Mouse (Mus musculus): ENCODE results near the gene Btf3l4.
A peak's percentile ranks its signal among the peaks of the same experiment; 100 is the strongest.

Btf3l4 gene

DNA sequence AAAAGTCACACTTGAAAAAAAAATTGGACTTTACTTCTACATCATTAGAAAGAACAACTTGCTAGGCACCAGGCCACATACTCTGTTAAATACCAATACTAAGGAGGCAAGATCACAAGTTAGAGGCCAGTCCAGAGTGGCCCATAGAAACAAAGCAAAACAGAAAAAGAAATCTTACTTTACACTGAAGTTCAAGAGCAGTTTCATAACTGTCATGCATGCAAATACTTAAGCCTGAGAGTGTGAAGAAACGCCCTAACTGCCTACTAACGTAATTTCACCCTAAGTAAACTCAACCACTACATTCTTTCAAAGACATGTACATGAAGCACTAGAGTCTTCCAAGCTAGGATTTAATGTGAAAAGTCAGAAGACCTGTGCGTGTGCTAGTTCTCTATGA is 7.7 kb downstream of the Btf3l4 start:
- DNase-seq (ENCODE audit: low read depth, low spot score), result no peak

DNA sequence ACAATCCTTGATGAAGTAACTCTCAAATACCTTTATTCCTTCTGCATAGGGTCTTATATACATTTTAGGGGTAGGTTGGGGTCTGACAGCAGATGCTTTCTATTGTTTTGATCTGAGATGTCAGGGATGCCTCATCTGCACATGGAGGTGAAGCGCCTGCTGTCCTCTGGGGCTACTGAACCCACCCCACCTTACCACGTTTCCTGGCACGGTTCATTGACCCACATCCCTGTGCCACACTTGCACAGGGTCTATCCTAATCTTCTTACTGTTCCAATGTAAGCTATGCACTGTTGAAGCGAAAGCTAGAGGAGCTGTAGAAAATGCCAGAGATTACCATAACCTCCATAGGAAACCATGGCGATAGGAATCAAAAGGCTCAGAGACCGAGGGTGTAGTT is 21.9 kb downstream of the Btf3l4 start:
- DNase-seq (ENCODE audit: low read depth, low spot score), result no peak

DNA sequence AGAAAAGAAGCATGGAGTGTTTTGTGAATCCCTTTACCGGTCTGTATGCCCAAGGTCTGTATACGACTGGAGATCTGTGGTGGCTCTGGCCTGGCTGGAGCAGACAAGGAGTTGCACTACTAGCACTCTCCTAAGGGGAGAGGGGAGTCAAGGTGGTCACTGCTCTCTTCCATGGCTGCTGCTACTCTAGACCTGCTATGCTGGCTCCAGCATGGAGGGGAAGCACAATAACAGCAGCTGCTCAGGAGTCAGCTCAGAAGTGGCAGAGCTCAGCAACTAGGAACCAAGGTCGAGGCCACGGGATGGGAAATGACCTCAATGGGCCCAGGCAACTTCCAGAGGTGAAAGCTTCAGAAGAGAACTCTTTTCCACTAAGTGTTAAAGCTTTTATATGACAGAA is 22.3 kb downstream of the Btf3l4 start:
- DNase-seq (ENCODE audit: low read depth, low spot score), result no peak

GRCm38 (mm10) chr4:108803535-108803934 is 29.9 kb downstream of the Btf3l4 start:
- no peak for DNase-seq (ENCODE audit: low read depth, low spot score)

DNA sequence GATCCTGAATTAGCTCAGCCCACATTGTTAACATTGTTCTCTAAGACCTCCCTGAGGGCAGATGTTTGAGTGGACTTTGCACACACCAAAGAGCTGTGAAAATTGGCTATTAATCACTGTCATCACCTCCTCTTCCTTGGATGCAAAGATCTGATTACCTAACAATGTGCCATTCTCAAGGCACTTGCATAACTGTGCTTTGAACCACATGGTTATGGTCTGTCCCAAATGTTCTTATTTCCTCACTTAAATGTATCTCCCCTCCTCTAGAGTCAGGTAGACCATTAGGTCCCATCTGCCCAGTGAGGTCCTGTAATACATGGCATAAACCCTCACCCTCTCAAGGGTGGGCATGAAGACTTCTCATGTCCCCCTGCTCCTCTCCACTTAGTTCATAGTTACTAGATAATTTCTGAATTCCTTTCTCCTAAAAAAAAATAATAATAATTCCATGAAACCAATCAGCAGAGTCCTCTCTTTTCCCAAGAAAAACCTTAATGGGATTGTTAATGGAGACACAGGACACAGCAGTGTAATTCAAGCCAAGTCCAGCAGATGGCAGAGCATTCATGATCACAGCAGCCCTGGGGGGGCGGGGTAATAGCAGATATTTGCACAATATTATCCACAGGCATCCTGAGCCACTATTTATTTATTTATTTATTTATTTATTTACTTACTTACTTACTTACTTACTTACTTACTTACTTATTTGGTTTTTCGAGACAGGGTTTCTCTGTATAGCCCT is 35.2 kb downstream of the Btf3l4 start:
- no peak for DNase-seq (ENCODE audit: low read depth, low spot score)

DNA sequence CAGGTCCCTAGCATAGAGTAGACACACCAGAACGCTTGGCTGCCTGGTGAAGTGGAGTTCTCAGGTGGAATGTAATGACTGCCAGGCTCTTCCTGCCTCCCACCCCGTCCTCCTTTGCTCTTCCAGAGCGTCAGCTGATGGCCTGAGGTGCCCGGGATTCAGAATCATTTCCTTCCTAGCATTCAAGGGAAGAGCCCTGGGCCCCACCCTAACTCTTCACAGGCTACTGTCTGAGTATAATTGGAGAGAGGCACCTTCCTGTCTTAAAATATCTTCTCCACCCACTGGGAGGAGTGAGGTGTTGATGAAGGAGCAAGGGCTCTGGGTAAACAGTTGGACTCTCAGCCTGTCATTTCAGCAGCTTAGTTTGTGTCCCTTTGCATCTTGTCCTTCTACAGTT is 36.7 kb downstream of the Btf3l4 start:
- DNase-seq (ENCODE audit: low read depth, low spot score), result no peak

GRCm38 (mm10) chr4:108793941-108794340 is 39.5 kb downstream of the Btf3l4 start:
- no peak for DNase-seq (ENCODE audit: low read depth, low spot score)

DNA sequence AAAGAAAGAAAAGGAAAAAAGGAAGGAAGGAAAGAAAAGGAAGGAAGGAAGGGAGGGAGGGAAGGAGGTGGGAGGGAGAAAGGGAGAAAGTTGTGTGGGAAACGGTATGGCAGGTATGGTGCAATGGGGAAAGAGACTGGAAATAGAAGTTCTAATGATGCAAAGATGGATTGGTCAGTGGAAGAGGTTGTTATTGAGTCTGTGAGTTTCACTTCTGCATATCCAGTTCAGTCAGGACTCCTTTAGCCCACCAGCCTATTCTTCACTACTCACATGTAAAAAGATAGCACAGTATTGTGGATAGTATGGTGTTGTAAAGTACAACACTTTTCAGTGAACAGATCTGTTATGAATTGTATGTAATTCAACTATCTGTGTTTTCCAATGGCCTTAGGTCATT is 42.9 kb downstream of the Btf3l4 start:
- no peak for DNase-seq (ENCODE audit: low read depth, low spot score)

DNA sequence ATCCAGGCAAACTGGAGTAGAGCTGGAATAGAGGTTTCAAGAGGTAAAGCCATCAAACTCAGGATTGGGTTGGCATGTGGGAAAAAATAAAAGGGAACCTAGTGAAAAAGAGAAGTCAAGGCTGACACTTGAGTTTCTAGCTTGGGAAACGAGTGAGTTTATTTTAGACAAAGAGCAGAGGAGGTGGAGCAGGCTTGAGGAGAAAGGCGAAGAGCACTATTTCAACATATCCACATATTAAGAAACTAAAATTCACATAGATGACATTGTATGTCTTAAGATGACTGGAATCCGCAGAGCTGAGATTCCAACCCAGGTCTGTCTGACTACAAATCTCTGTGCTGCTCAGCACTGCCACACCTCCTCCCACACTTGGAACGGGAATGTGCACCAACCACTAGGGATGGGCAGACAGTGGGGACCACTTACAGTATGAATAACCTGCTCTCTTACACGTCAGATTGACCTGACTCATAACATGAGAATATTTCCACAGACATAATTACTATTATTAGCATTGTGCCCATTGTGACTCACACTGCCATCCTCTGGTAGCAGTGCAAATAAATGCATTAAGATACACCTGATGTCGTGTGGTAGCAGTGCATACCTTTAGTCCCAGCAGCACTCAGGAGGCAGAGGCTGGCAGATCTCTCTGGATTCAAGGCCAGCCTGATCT is 44.0 kb downstream of the Btf3l4 start:
- no peak for DNase-seq (ENCODE audit: low read depth, low spot score)

DNA sequence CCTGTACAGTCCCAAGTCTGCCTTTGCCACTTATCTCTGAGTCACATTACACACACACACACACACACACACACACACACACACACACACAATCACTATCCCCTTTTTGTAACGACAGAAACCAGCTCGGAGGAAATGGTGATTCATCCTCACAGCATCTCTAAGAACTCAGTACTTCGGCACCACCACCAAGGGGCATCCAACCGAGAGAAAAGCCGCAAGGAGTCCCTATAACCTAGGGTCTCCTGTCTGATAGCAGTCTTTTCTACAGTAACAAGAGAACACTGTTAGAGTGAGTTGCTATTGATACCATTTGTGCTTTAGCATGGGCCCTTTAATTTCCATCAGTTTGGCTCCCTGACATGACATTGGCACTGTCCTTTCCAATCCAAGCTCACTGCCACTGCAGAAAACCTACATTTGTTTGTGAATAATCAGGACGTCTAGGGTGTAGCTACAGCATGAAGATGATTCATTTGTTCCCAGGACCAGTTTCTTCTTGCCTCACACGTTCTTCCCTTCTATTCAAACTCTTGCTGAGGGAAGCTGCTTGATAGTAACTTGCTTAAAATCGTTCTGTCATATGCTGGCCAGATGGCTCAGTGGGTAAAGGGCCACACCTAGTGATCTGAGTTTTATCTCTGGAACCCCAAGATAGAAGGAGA is 50.9 kb downstream of the Btf3l4 start:
- no peak for DNase-seq (ENCODE audit: low read depth, low spot score)

DNA sequence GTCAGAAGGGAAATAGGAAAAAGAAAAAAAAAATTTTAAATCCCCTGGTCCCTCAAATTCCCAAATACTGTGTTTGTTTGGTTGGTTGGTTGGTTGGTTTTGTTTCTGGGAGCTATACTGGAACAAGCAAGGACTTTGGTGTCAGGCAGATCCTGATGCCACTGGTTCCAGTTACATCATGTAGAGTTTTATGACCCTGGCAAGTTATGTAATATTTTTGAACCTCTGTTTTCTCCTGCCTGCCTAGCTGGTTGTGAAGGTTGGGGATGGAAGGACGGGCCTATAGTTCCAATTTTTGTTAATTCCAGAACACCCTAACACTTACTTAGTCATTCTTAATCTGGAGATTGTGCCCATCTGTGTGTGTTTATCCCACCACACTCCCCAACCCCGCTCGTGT is 51.8 kb downstream of the Btf3l4 start:
- DNase-seq (ENCODE audit: low read depth, low spot score), result no peak

DNA sequence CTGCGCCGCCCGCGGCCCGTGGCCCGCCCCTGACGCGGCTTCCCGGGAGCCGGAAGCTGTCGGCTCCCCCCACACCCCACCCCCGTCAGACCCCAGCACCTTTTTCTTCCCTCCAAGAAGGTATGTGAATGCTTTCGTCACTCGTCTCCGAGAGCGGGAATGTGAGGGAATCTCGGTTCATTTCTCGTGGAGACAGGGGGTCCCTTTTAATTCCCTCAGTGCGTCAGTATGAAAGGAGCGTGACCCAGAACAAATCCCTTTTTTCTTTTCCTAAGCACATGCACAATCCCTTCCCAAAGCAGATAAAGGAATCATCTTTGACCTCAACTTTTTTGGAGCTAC is 52.6 kb downstream of the Btf3l4 start:
- no peak for DNase-seq (ENCODE audit: low read depth, low spot score)

- DNase-seq (ENCODE audit: low read depth, low spot score), result peak; percentile 66
Observed at GRCm38 (mm10) chr4:108780057-108780863, 53.2 kb downstream of the Btf3l4 start, which contains the start of gene Zfyve9. TSS of gene Zfyve9 (minus strand) at chr4:108780798.

DNA sequence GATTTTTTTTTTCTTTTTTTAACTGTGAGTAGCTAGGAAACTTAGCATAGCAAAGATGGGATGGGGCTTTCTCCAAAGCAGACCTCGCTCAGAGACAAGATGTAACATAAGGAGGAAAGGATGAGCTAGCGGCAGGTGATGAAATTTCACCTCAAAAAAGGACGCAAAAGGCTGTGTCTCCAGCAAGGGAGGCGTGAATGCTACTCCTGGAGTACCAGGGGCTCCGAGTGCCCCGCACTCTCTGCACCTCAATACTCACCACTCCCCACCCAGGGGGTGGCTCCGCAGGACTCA is 53.7 kb downstream of the Btf3l4 start:
- DNase-seq (ENCODE audit: low read depth, low spot score), result no peak

DNA sequence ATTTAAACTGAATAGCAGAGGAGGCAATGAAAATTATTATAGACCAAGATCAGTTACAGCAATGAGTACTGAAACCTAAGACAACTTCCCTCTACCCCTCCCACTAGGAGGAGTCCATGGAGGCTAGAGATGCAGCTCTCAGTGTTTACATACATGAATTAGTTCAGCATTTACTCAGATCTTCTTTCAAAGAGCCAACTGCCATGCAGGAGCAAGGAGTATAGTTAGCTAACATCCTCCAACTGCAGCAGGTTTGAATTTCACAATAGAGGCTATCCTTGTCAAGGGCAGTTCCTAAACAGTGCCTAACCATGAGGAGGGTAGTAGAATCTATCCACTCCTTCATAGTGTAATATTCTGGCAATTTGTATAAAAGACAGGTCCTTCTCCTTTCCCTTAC is 64.9 kb downstream of the Btf3l4 start:
- no peak for DNase-seq (ENCODE audit: low read depth, low spot score)
